In the genomic region with DNA sequence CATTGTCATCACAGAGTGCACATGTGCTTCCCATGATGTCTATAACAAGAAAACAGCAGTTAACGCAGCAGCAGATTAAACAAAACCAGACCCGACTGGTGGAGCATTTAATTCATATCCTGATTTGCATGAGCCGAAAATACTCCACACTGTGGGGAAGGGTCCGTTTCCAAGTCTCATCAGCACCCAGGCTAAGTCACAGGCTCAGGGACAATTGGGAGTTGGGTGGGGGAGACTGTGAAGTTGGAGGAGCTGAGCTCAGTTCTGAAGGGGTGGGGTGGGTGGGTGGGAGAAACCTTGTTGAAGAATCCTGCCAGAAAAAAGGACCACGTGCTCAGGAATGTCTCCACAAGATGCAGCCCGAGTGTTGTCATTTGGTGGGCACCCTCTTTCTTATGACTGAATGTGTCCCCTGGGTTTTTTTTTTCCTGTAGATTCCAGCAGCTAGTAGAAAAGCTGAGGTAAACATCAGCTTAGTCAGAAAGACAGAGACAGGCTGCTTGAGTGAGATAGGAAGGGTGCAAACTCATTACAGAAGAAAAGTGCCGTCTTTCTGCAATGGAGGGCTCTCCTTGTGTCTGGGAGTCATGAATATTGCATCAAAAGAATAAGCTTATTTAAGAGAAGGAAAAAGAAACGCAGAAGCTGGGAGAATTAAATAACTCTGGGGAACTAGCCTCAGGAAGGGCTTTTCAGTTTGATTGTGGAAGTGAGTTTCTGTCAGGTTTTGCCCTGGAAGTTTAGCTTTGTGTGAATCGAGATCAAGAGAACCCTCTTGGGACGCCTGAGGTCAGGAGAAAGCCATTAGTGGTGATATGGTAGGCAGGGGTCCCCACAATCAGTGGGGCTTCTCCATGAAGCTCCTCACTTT, we compare ENCODE assay signal across 22 mouse cellular contexts. TPM values are rescaled to one million over a fixed set of nuclear protein-coding genes. Genes with fewer than 3 reads are reported as not detected.
DNase-seq lines count a peak whose midpoint lies in the region; ATAC-seq and TF ChIP-seq lines count a peak whose summit lies in the region.
"Had no signal": no experiment of that assay in that cellular context is flagged by ENCODE, and none has a peak within 500 bp of the region (broad histone marks: within the 10 kb centered on the region; RNA-seq: fewer than 3 reads in every experiment).

No protein-coding gene starts in this region.

- H3K4me1 ChIP-seq in midbrain, embryonic 11.5 days (ENCODE audit: control insufficient read depth, insufficient read depth, low read length), result peaks cover 12% of the 10 kb centered on the region
- H3K4me1 ChIP-seq in olfactory bulb, adult 2 months (ENCODE audit: control insufficient read depth, insufficient read depth, low read length), result peaks cover 11% of the 10 kb centered on the region

- H3K9me3 ChIP-seq in midbrain, embryonic 11.5 days (ENCODE audit: control insufficient read depth, low read length), result no peaks in the 10 kb centered on the region

- DNase-seq in frontal cortex, postnatal 10 days (ENCODE audit: low spot score in 2 of 2), result no peak
- peak; percentile 32 to 42 for DNase-seq in right cerebral cortex, adult 2 months (ENCODE audit: low spot score in 2 of 2)
- DNase-seq in right cerebral cortex, postnatal 14 days, result no peak
- DNase-seq in midbrain, embryonic 11.5 days (ENCODE audit: low spot score, missing footprints), result peak; percentile 78
- DNase-seq in heart, adult 9 months (ENCODE audit: low spot score in 2 of 2), result no peak
- no peak for DNase-seq in Muller cell, postnatal 12 days (ENCODE audit: inconsistent ontology term)
- DNase-seq: B cell, adult 2 months; cerebellum, adult 11 months; cerebellum, postnatal 10 days; embryo, embryonic 11 days; heart, adult 11 months; heart, postnatal 36 days; kidney, adult 2 months; kidney, postnatal 25 days; lung, adult 18-20 months; lung, postnatal 14 days; thymus, postnatal 14 days had no signal

- H3K4me3 ChIP-seq in midbrain, embryonic 11.5 days (ENCODE audit: low read depth, low read length), result no peak overlapping the region
- no peak overlapping the region for H3K4me3 ChIP-seq in olfactory bulb, adult 2 months (ENCODE audit: insufficient read depth, low read depth, low read length)
- H3K4me3 ChIP-seq: myocyte had no signal

- H3K4me2 ChIP-seq in midbrain, embryonic 11.5 days, result no peak overlapping the region
- H3K4me2 ChIP-seq: liver, embryonic 11.5 days had no signal

- no peak overlapping the region for H3K27ac ChIP-seq in midbrain, embryonic 11.5 days (ENCODE audit: low read depth, low read length)
- peak overlapping the region; percentile 24; the same call in 1 of the 2 replicates for H3K27ac ChIP-seq in olfactory bulb, adult 2 months (ENCODE audit: insufficient read depth, low read depth, low read length)

- no peak for TF ChIP-seq CTCF in olfactory bulb, adult 2 months (IDR thresholded peaks at IDR 0.05; ENCODE audit: insufficient read depth, low read depth, low read length)

- no peaks in the 10 kb centered on the region for H3K27me3 ChIP-seq in midbrain, embryonic 11.5 days (ENCODE audit: control insufficient read depth, insufficient read depth, low read length)

- 64% methylated on average over 10 of the region's 10 CpGs for WGBS in midbrain, embryonic 11.5 days
- 29% methylated on average over 10 of the region's 10 CpGs for WGBS in olfactory bulb, adult 2 months

- H3K36me3 ChIP-seq in midbrain, embryonic 11.5 days (ENCODE audit: control insufficient read depth, insufficient read depth, low read length), result no peaks in the 10 kb centered on the region

- ATAC-seq in frontal cortex, adult (ENCODE audit: low TSS enrichment), result peak; percentile 29; the same call in 1 of the 2 replicates
- ATAC-seq in midbrain, embryonic 11.5 days (ENCODE audit: low FRiP score), result no peak
- ATAC-seq: inflammation-experienced regulatory T-cells, adult 6 months had no signal

- no peak for TF ChIP-seq POLR2A in olfactory bulb, adult 2 months (IDR thresholded peaks at IDR 0.05; ENCODE audit: insufficient read depth, low read depth, low read length)

- H3K9ac ChIP-seq in midbrain, embryonic 11.5 days (ENCODE audit: low read length), result no peak overlapping the region

RNA-seq across cellular contexts. Expression of gene Astn1, which starts 44.1 kb away (rescaled TPM):
- 20.1 and 20.7 TPM in 2 replicates for polyA plus RNA-seq in midbrain, embryonic 11.5 days (2014; fragmentation: Nextera tagmentation; extraction: Ambion mirVana)
- polyA plus RNA-seq in olfactory bulb, adult 2 months (2012; ENCODE audit: insufficient read depth, insufficient read length, low replicate concordance, missing spikeins), result 178 and 202 TPM in 2 replicates
- polyA plus RNA-seq: inflammation-experienced regulatory T-cells, adult 6 months; myocyte had no signal

RNA-seq across cellular contexts. Expression of gene Brinp2, which starts 50.0 kb away (rescaled TPM):
- polyA plus RNA-seq in midbrain, embryonic 11.5 days (2014; fragmentation: Nextera tagmentation; extraction: Ambion mirVana), result 3.8 and 4.3 TPM in 2 replicates
- polyA plus RNA-seq in olfactory bulb, adult 2 months (2012; ENCODE audit: insufficient read depth, insufficient read length, low replicate concordance, missing spikeins), result not detected in 2 replicates
- polyA plus RNA-seq: inflammation-experienced regulatory T-cells, adult 6 months; myocyte had no signal

Comparison
In these comparisons a context has a peak if more than half of its experiments do, and no peak if none do; other contexts are left out.
1. DNase-seq: peak in right cerebral cortex, adult 2 months (2 of 2) and midbrain, embryonic 11.5 days (single experiment); none in frontal cortex, postnatal 10 days (0 of 2), right cerebral cortex, postnatal 14 days (single experiment), heart, adult 9 months (0 of 2) and Muller cell, postnatal 12 days (single experiment).